Mouse (Mus musculus) gonadal fat pad, adult 2 months (tissue): ENCODE measurements around the gene Tnn. TPM values are rescaled to one million over a fixed set of nuclear protein-coding genes. Genes with fewer than 3 reads are reported as not detected.

Experiments
- DNase-seq: peaks from one replicate; pipeline ENCODE4 v3.0.0-alpha.2; 2012; ENCODE audit warnings: low read depth
- polyA plus RNA-seq: library from polyadenylated mRNA; depleted of rRNA; stranded (reverse); fragments of >200 nt; gene quantifications from 2 replicates; pipeline ENCODE4 v1.2.3, GENCODE M21; 2012

Tnn gene
- polyA plus RNA-seq, 1 experiment: 0.04 TPM

DNA sequence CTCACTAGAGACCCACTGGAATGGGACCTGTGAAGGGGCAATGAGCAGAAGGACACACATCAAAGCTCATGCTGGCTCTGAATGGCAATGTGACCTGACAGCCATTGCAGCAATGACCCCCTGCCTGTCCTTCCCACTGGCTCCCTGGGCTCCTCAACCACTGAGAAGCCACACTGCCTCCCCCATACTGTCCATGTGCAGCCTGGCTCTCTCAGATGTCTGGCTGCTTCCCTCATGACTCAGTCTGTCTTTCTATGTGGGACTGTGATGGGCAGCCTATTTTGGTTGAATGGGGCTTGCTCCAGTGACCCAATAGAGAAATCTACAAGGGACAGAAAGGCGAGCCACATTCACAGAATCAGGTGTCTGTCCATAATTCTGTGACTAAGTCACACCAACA, 70.7 kb downstream of the Tnn start:
- DNase-seq: no peak

GRCm38 (mm10) chr1:160080800-160081436, 72.5 kb downstream of the Tnn start:
- no peak for DNase-seq

DNA sequence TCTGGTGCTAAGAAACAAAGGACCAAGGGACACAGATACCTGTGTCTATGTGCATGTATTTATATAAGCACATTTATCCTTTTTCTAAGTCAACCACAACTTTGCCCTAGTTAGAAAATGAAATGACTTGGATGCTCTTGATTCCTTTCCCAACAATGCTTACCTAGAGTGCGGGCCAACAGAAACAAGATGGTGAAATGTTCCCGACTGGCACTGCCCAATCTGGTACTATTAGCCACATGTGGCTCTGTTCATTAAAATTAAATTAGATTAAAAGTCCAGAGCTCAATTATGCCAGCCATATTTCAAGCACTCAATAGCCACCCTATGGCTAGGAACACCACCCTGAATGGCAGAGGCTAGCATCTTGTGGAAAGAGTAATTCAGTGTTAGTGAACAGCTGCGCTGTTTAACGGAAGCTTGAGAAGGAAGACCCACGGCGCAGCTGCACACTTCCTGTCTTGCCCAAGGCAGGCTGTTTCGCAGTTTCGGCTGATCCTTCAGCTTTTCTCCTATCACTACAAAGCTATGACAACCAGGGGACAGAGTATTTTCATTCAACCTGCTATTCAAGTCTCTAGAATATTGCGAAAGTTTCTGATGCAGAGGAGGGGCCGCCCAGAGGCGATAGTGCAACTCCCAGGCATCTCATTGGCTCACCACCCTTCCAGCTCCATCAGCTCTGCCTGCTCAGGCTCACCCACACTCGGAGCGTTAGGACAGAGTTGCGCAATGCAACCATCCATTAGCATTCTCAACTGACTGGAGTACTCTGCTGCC, 74.3 kb downstream of the Tnn start:
- peak; percentile 90 for DNase-seq

GRCm38 (mm10) chr1:160064547-160065144, 88.7 kb downstream of the Tnn start:
- no peak for DNase-seq

GRCm38 (mm10) chr1:160061725-160062366, 91.5 kb downstream of the Tnn start:
- DNase-seq: no peak

GRCm38 (mm10) chr1:160061321-160061720, 92.1 kb downstream of the Tnn start:
- no peak for DNase-seq

GRCm38 (mm10) chr1:160060542-160060941, 92.8 kb downstream of the Tnn start:
- DNase-seq: no peak

DNA sequence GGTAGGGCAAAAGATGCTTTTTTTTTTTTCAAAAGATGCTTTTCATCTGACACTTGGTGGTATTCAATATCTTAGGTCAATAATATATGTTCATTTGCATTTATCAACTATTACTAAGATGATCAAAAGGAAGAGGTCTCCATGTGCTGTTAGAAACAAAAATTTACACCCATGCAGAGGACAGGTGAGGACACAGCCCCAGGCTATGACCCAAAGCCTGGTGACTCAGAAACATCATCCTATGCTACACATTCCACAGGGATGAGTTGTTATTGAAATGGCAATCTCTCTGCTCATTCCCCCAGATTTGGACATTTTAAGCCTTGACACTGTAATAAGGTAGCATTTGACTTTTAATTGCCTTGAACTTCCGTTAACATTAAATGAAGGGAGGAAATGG, 93.5 kb downstream of the Tnn start:
- no peak for DNase-seq

DNA sequence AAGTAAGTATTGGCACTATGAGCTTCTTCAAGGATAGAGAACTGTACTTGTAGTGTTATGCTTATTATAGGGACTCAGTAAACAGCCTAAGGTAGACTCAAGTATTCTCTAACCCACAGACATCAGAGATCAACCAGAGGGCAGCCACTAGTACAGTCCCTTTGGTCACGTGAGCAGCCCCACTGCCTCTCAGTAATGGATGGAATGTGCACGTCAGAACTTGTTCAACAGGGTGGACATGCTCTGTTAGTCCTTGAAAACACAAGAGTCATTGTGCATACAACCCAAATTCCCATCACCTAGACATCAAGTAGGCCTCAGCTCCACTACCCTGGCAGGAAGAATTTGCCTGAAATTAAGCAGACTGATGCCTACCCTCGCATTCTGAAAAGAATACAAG, 95.7 kb downstream of the Tnn start:
- DNase-seq: no peak

DNA sequence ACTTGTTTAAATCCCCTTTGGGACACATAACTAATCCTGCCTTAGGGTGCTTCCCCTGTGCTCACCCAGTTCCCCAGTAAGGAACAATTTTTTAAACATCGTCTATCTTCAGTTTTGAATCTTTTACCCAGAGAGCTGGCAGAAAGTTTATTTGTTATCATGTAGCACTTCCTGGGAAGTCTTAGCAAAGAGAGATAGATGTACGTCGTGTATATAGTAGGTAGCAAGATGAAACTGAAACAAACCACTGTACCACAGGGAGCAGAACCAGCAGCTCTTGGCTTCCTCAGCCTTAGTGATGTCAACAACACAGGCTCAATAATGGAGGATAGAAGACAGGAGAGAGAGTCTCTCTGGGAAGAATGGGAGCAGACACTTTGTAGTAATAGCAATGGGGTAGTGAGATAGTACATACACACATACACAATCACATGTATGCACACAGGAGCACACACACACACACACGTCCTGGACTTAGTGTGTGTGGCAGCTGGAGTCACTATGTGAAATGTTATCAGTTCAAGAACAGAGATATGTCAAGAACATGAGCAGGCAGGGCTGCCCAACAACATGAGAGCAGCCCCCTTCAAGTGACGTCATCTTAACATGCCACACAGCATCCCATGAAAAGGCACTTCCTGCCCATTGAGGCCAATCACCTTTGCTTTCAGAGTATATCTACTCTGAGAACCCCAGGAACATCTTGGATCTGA, 98.9 kb downstream of the Tnn start:
- no peak for DNase-seq

DNA sequence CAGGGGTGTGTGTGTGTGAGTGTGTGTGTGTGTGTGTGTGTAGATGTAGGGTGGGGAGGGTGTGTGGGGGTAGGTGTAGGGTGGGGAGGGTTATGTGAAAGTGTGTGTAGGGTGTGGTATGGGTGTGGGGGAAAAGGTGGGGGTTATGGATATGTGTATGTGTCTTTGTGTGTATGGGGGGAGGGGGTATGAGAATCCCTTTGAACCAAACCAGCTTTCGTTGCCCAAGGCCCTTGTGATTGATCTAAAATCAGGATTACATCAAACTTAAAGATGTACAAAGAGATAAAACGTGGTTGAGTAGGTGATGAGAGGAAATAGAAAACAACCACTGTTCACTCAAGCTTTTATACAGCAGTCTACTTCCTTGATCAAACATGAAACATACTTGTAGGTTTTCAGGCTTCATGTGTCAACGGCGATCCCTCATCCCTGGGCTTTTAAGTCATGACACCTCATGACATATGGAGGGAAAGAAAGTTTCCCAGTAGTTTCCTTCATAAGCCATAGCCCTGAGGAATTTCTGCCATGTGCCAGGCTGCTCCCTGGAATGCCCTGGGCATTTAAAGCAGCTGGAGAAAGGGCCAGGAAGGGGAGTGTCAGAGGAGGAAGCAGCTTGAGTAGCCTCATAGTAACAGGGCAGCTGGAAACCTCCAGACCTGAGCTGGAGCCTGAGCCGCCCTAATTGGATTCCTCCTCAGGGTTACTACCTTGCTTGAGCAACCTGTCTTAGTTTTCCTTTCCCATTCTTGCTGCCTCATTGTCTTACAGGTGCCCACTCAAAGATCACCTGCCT, 99.7 kb downstream of the Tnn start:
- DNase-seq: no peak

- no peak for DNase-seq
Measured at GRCm38 (mm10) chr1:160052556-160053315, 100.6 kb downstream of the Tnn start.

- DNase-seq: no peak
Measured at GRCm38 (mm10) chr1:160050898-160051297, 102.5 kb downstream of the Tnn start.

GRCm38 (mm10) chr1:160049131-160049880, 104.1 kb downstream of the Tnn start:
- no peak for DNase-seq

GRCm38 (mm10) chr1:160047481-160047931, 105.9 kb downstream of the Tnn start:
- DNase-seq: no peak

- peak; percentile 57 for DNase-seq
Measured at GRCm38 (mm10) chr1:160046786-160047185, 106.6 kb downstream of the Tnn start.

GRCm38 (mm10) chr1:160045971-160046370, 107.4 kb downstream of the Tnn start:
- no peak for DNase-seq

DNA sequence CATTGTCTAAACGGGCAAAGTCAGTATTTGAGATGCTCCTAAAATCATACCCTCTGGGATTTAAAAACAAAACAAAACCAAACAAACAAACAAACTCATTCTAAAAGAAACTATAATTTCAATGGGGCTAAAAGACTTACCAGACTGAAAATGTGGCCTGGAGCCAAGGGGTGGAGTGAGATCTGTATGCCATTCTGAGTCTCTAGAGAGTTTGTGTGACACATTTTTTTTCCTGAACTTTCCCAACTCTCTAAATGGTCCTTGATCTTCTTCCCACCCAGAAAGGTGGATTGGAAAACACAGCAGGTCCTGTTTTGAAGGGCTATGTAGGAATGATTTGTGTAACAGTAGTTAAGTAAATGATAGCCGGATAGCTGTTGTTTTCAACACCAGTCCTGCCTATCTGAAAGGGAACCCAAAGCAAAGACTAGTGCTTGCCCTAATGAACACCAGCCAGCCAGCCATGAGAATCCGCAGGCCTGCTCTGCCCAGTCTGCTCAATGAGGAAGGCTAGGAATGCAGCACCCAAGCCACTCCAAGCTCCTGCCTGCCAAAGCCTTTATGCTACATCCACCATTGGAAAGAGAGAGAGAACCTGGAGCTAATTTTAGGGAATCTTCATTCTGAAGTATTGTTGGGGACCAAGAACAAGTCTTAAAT, 108.2 kb downstream of the Tnn start:
- DNase-seq: no peak
